Mouse (Mus musculus): ENCODE data around the gene Lrp8. TPM values are rescaled to one million over a fixed set of nuclear protein-coding genes. Genes with fewer than 3 reads are reported as not detected.

Lrp8 gene
- polyA plus RNA-seq, 1 experiment from 2014 or later: 0.61 TPM

DNA sequence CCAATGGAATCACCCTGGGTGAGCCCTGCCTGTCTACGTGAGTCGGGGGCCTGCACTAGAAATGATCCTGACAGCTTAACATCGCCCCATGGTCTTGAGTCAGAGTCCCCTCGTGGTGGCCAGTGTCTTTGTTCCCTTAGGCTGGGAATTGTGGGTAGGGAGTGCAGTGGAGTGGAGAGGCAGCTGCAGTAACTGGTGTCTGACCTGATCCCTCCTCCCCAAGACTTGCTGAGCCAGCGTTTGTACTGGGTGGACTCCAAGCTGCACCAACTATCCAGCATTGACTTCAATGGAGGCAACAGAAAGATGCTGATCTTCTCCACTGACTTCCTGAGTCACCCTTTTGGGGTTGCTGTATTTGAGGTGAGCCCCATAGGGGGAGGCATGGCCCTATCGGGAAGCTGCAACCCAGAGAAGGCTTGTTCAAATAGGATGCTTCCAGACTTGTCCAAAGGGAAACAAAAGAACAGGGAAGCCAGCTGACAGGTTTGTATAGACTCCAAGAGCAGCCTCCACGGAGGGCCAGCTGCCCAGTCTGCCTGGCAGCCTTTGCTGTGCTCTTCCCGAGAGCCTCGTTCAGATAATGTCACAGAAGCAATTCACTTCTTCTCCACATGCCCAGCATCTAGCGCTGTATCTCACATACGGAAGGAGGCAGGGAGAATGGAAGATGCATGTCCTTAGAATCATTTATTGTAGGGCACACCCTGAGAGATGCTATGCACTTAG, 55.1 kb downstream of the Lrp8 start:
- H3K9me3 ChIP-seq (ENCODE audit: low read length): no peaks in the 10 kb centered on the region
- H3K27ac ChIP-seq (ENCODE audit: low read depth): no peak overlapping the region
- H3K9ac ChIP-seq (replicated peaks): no peak overlapping the region
- no peak for DNase-seq
- TF ChIP-seq CTCF (IDR thresholded peaks at IDR 0.05; ENCODE audit: low read depth) (no peak), EP300 (IDR thresholded peaks at IDR 0.05; ENCODE audit: low read depth) (no peak)
- no peak for ATAC-seq
- no peak overlapping the region for H3K4me3 ChIP-seq (ENCODE audit: low read depth, low read length)
- no peak overlapping the region for H3K4me2 ChIP-seq (ENCODE audit: low read depth, low read length)
- WGBS (ENCODE audit: insufficient replicate concordance): 79% methylated on average over 11 of the region's 11 CpGs
- no peaks in the 10 kb centered on the region for H3K27me3 ChIP-seq (ENCODE audit: insufficient read depth, low read length)
- no peaks in the 10 kb centered on the region for H3K4me1 ChIP-seq (ENCODE audit: insufficient read depth)
- H3K36me3 ChIP-seq (replicated peaks; ENCODE audit: insufficient read depth, low read length): no peaks in the 10 kb centered on the region

DNA sequence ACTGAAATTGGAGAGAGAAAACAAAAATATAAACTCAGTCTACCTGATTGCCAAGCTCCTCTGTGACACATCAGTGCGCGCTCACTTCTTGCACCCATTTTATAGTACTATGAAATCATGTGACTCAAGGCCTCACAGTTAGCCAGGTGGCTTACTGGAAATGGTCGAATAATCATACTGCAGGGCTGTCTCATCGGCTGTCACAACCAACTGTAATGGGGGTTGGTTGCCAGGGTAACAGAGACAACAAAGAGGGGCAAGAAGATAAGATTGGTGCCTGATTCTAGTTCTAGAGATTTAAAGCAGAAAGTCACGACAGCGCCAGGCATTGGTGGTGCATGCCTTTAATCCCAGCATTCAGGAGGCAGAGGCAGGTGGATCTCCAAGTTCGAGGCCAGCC, 56.9 kb downstream of the Lrp8 start:
- DNase-seq: no peak
- Histone ChIP-seq H3K27ac (ENCODE audit: low read depth) (no peak overlapping the region), H3K9ac (replicated peaks) (no peak overlapping the region), H3K36me3 (replicated peaks; ENCODE audit: insufficient read depth, low read length) (no peaks in the 10 kb centered on the region), H3K4me3 (ENCODE audit: low read depth, low read length) (no peak overlapping the region), H3K4me1 (ENCODE audit: insufficient read depth) (no peaks in the 10 kb centered on the region), H3K9me3 (ENCODE audit: low read length) (no peaks in the 10 kb centered on the region), H3K4me2 (ENCODE audit: low read depth, low read length) (no peak overlapping the region), H3K27me3 (ENCODE audit: insufficient read depth, low read length) (no peaks in the 10 kb centered on the region)
- 79% methylated on average over 7 of the region's 7 CpGs for WGBS (ENCODE audit: insufficient replicate concordance)
- ATAC-seq: no peak
- TF ChIP-seq CTCF (IDR thresholded peaks at IDR 0.05; ENCODE audit: low read depth): no peak
- TF ChIP-seq EP300 (IDR thresholded peaks at IDR 0.05; ENCODE audit: low read depth): no peak

DNA sequence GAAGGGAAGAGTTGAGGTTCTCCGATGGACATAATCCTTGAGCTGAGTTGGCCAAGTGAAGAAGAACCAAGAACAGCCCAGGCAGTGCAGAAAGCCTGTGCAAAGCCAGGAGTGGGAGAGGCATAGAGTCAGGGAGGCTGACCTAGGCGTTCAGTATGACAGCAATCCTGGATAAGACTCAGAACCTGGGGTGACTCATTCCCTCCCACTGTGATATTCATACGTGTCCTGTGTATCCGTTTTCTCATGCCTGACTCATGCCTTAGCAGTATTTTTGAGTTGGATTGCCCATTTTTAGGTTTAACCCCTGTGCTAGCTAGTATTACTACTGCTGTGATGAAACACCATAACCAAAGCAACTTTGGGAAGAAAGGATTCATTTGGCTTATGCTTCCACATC, 62.8 kb downstream of the Lrp8 start:
- H3K9me3 ChIP-seq (ENCODE audit: low read length): no peaks in the 10 kb centered on the region
- no peak for ATAC-seq

DNA sequence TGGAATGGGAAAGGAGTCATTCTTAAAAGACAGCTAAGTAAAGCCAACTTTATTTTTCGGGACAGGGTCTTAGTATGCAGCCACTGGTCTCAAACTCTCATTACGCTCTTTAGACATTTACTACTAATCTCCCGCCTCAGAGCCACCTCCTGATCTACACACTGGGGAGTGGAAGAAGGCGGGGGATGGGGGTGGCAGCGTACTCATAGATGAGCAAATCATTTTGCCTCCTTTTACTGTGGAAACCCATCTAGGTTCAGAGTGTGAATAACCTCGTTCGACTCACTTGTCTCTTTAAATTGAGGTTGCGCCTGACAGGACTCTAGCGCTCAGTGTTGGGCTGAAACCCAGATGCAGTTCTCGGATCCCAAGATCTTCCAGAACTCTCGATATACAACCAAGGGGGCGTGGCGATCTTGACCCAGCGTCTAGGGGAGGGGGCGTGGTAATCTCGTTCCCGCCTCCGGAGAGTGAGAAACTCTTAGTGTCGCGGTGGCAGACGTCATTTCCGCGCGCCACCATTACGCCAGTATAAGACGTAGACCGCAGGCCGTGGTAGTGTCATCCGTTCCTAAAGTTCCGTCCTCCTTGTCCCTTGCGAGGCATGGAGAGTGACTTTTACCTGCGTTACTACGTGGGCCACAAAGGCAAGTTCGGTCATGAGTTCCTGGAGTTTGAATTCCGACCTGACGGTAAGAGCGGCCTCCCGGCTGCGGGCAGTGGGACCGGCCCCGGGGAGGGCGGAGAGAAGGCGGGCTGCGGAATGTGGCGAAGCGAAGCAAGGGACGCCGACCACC, 77.4 kb downstream of the Lrp8 start, which contains the start of gene Magoh:
TSS of gene Magoh (plus strand) at position 502 of the 797 bp plus-strand sequence.
- peak; percentile 100 for ATAC-seq
- Histone ChIP-seq H3K4me2 (ENCODE audit: low read depth, low read length) (peak within 1 kb of the TSS; percentile 84), H3K27ac (ENCODE audit: low read depth) (peak within 1 kb of the TSS; percentile 86), H3K9me3 (ENCODE audit: low read length) (no peaks in the 10 kb centered on the region), H3K4me3 (ENCODE audit: low read depth, low read length) (peak within 1 kb of the TSS; percentile 97), H3K36me3 (replicated peaks; ENCODE audit: insufficient read depth, low read length) (peaks cover 23% of the 10 kb centered on the region), H3K4me1 (ENCODE audit: insufficient read depth) (peaks cover 5% of the 10 kb centered on the region), H3K9ac (replicated peaks) (peak within 1 kb of the TSS; percentile 95), H3K27me3 (ENCODE audit: insufficient read depth, low read length) (no peaks in the 10 kb centered on the region)
- no peak for TF ChIP-seq CTCF (IDR thresholded peaks at IDR 0.05; ENCODE audit: low read depth)
- no peak for TF ChIP-seq EP300 (IDR thresholded peaks at IDR 0.05; ENCODE audit: low read depth)
- 2% methylated on average over 48 of the region's 48 CpGs for WGBS (ENCODE audit: insufficient replicate concordance)
- peak; percentile 97 for DNase-seq

More for the DNA sequence above, 62.8 kb downstream of the Lrp8 start:
- no peak for DNase-seq
- Histone ChIP-seq H3K27me3 (ENCODE audit: insufficient read depth, low read length) (no peaks in the 10 kb centered on the region), H3K36me3 (replicated peaks; ENCODE audit: insufficient read depth, low read length) (no peaks in the 10 kb centered on the region), H3K4me3 (ENCODE audit: low read depth, low read length) (no peak overlapping the region), H3K9ac (replicated peaks) (no peak overlapping the region), H3K27ac (ENCODE audit: low read depth) (no peak overlapping the region), H3K4me2 (ENCODE audit: low read depth, low read length) (no peak overlapping the region), H3K4me1 (ENCODE audit: insufficient read depth) (no peaks in the 10 kb centered on the region)
- no peak for TF ChIP-seq CTCF (IDR thresholded peaks at IDR 0.05; ENCODE audit: low read depth)
- no peak for TF ChIP-seq EP300 (IDR thresholded peaks at IDR 0.05; ENCODE audit: low read depth)
- 73% methylated on average over 4 of the region's 4 CpGs for WGBS (ENCODE audit: insufficient replicate concordance)

DNA sequence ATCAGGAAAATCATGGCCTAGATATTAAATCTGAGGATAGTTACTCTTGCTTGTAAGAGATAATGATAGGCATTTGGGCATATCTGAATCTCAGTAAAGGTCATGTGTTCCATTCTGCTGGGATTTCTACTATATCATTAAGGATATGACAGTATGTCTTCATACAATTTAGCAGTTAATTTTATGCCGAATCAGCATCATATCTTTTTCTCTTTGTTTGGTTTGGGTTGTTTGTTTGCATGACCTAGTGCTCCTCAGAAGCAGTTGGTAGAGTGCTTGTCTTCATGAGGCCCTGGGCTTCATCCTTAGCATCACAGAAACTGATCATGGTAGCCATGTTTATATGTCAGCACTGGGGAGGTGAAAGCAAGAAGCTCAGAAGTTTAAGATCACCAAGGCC, 79.6 kb downstream of the Lrp8 start:
- H3K9me3 ChIP-seq (ENCODE audit: low read length): no peaks in the 10 kb centered on the region
- H3K4me3 ChIP-seq (ENCODE audit: low read depth, low read length): no peak overlapping the region
- no peak for TF ChIP-seq EP300 (IDR thresholded peaks at IDR 0.05; ENCODE audit: low read depth)
- TF ChIP-seq CTCF (IDR thresholded peaks at IDR 0.05; ENCODE audit: low read depth): no peak
- H3K36me3 ChIP-seq (replicated peaks; ENCODE audit: insufficient read depth, low read length): peaks cover 36% of the 10 kb centered on the region
- H3K4me1 ChIP-seq (ENCODE audit: insufficient read depth): peaks cover 5% of the 10 kb centered on the region
- DNase-seq (no peak), ATAC-seq (no peak)
- no peaks in the 10 kb centered on the region for H3K27me3 ChIP-seq (ENCODE audit: insufficient read depth, low read length)
- no peak overlapping the region for H3K4me2 ChIP-seq (ENCODE audit: low read depth, low read length)
- WGBS (ENCODE audit: insufficient replicate concordance): 82% methylated on average over 1 of the region's 1 CpGs
- no peak overlapping the region for H3K9ac ChIP-seq (replicated peaks)
- no peak overlapping the region for H3K27ac ChIP-seq (ENCODE audit: low read depth)

DNA sequence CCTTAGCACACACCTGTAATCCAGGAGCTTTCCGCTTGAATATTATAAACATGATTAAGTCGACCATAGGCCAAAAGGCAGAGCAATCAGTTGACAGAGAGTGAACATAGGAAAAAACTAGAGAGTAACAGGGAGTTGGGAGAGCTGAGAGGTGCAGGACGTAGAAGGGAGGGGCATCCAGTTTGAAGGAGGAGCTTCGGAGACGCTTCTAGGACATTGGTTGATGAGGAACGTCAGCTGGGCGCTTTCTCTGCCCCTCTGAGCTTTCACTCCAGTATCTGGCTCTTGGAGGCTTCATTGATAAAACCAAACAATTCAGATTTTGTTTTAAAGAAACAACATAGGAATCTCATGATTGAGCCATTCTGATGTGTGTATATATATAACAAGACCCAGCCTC, 84.3 kb downstream of the Lrp8 start:
- H3K4me1 ChIP-seq (ENCODE audit: insufficient read depth): peaks cover 12% of the 10 kb centered on the region
- H3K9ac ChIP-seq (replicated peaks): no peak overlapping the region
- 82% methylated on average over 7 of the region's 7 CpGs for WGBS (ENCODE audit: insufficient replicate concordance)
- H3K27ac ChIP-seq (ENCODE audit: low read depth): no peak overlapping the region
- H3K9me3 ChIP-seq (ENCODE audit: low read length): no peaks in the 10 kb centered on the region
- no peaks in the 10 kb centered on the region for H3K27me3 ChIP-seq (ENCODE audit: insufficient read depth, low read length)
- DNase-seq: no peak
- H3K4me2 ChIP-seq (ENCODE audit: low read depth, low read length): no peak overlapping the region
- ATAC-seq: no peak
- TF ChIP-seq EP300 (IDR thresholded peaks at IDR 0.05; ENCODE audit: low read depth) (no peak), CTCF (IDR thresholded peaks at IDR 0.05; ENCODE audit: low read depth) (no peak)
- no peak overlapping the region for H3K4me3 ChIP-seq (ENCODE audit: low read depth, low read length)
- peaks cover 45% of the 10 kb centered on the region for H3K36me3 ChIP-seq (replicated peaks; ENCODE audit: insufficient read depth, low read length)
